Comparison of ENCODE assay signal across 8 mouse cellular contexts in the genomic region with DNA sequence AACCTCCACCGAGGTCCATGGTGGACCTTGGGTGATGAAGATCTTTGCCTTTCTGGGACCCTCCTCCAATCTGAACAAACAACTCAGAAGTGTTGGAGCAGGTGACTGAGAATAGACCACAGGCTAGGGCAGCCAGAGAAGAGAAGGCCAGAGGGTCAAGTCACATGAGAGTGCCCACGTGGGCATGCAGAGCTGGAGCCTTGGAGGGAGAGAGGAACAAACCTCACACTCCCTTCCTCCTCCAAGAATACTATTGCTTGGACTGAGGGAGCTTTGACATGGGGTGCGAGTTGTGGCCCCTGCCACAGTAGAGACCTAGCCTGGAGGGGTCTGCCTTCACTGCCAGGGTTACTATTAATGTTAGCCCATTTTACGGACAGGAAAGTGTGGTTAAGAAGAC. TPM values are rescaled to one million over a fixed set of nuclear protein-coding genes. Genes with fewer than 3 reads are reported as not detected.
DNase-seq lines count a peak whose midpoint lies in the region; ATAC-seq and TF ChIP-seq lines count a peak whose summit lies in the region.
"Had no signal": no experiment of that assay in that cellular context is flagged by ENCODE, and none has a peak within 500 bp of the region (broad histone marks: within the 10 kb centered on the region; RNA-seq: fewer than 3 reads in every experiment).

No protein-coding gene starts in this region.

- DNase-seq in ES-CJ7 (ENCODE audit: low read depth, low spot score) (peak; percentile 31), ZHBTc4 (ENCODE audit: low read depth, low spot score) (peak; percentile 60)
- DNase-seq in kidney, postnatal 0 days (ENCODE audit: low spot score) = no peak
- no peak for DNase-seq in layer of hippocampus, adult 2 months (ENCODE audit: low spot score in 2 of 2)
- no peak for DNase-seq in gastrocnemius, adult 18-20 months (ENCODE audit: low spot score)

- H3K27me3 ChIP-seq in hindbrain, embryonic 12.5 days = no peaks in the 10 kb centered on the region
- no peaks in the 10 kb centered on the region for H3K27me3 ChIP-seq in hindbrain, embryonic 13.5 days
- no peaks in the 10 kb centered on the region for H3K27me3 ChIP-seq in kidney, postnatal 0 days (ENCODE audit: insufficient read depth, low read length)

- no peaks in the 10 kb centered on the region for H3K36me3 ChIP-seq in hindbrain, embryonic 12.5 days
- H3K36me3 ChIP-seq in hindbrain, embryonic 13.5 days = no peaks in the 10 kb centered on the region
- H3K36me3 ChIP-seq in kidney, postnatal 0 days (ENCODE audit: insufficient read depth, low read length) = no peaks in the 10 kb centered on the region

- H3K4me1 ChIP-seq in hindbrain, embryonic 12.5 days = peaks cover 13% of the 10 kb centered on the region
- peaks cover 13% of the 10 kb centered on the region for H3K4me1 ChIP-seq in hindbrain, embryonic 13.5 days (replicated peaks)
- H3K4me1 ChIP-seq in kidney, postnatal 0 days (replicated peaks; ENCODE audit: insufficient read depth, low read length) = peaks cover 11% of the 10 kb centered on the region; the same call in 1 of the 2 replicates

- H3K4me3 ChIP-seq in hindbrain, embryonic 12.5 days = no peak overlapping the region
- no peak overlapping the region for H3K4me3 ChIP-seq in hindbrain, embryonic 13.5 days
- no peak overlapping the region for H3K4me3 ChIP-seq in kidney, postnatal 0 days (replicated peaks; ENCODE audit: low read depth, low read length)
- H3K4me3 ChIP-seq in layer of hippocampus, adult 2 months = no peak overlapping the region

- no peaks in the 10 kb centered on the region for H3K9me3 ChIP-seq in hindbrain, embryonic 12.5 days (replicated peaks)
- no peaks in the 10 kb centered on the region for H3K9me3 ChIP-seq in hindbrain, embryonic 13.5 days
- no peaks in the 10 kb centered on the region for H3K9me3 ChIP-seq in kidney, postnatal 0 days (replicated peaks; ENCODE audit: low read length)

- ATAC-seq in hindbrain, embryonic 12.5 days (ENCODE audit: low FRiP score) = no peak; the same call in 1 of the 2 replicates
- no peak for ATAC-seq in hindbrain, embryonic 13.5 days (ENCODE audit: low FRiP score)
- ATAC-seq in kidney, postnatal 0 days (replicated peaks; ENCODE audit: low FRiP score, low read depth) = peak; percentile 41

- no peak overlapping the region for H3K4me2 ChIP-seq in hindbrain, embryonic 12.5 days (replicated peaks)
- no peak overlapping the region for H3K4me2 ChIP-seq in hindbrain, embryonic 13.5 days
- no peak overlapping the region for H3K4me2 ChIP-seq in kidney, postnatal 0 days (ENCODE audit: low read length)

- 57% methylated on average over 4 of the region's 4 CpGs for WGBS in hindbrain, embryonic 12.5 days
- WGBS in hindbrain, embryonic 13.5 days = 58% methylated on average over 4 of the region's 4 CpGs
- WGBS in kidney, postnatal 0 days = 38% methylated on average over 4 of the region's 4 CpGs

- peak overlapping the region; percentile 52; the same call in 1 of the 2 replicates for H3K27ac ChIP-seq in hindbrain, embryonic 12.5 days
- H3K27ac ChIP-seq in hindbrain, embryonic 13.5 days = no peak overlapping the region
- H3K27ac ChIP-seq in kidney, postnatal 0 days = peak overlapping the region; percentile 67; the same call in 1 of the 2 replicates
- H3K27ac ChIP-seq in layer of hippocampus, adult 2 months = no peak overlapping the region
- H3K27ac ChIP-seq: macrophage had no signal

- TF ChIP-seq CTCF in kidney, postnatal 0 days (IDR thresholded peaks at IDR 0.05; ENCODE audit: low read depth) = no peak
- TF ChIP-seq CTCF in layer of hippocampus, adult 2 months (conservative IDR thresholded peaks at IDR 0.05) = no peak

- H3K9ac ChIP-seq in hindbrain, embryonic 12.5 days = no peak overlapping the region
- no peak overlapping the region for H3K9ac ChIP-seq in hindbrain, embryonic 13.5 days
- 0 out of 2 replicates have a peak overlapping the region, but pooled peaks have one; percentile 18 for H3K9ac ChIP-seq in kidney, postnatal 0 days (ENCODE audit: low read depth, low read length)

RNA-seq across cellular contexts. Expression of gene Gfpt2, which starts 30.0 kb away (rescaled TPM):
- 20.2 and 22.5 TPM in 2 replicates for polyA plus RNA-seq in hindbrain, embryonic 12.5 days (2016; fragmentation: Nextera tagmentation; extraction: Ambion mirVana)
- 5.3 and 5.5 TPM in 2 replicates for polyA plus RNA-seq in hindbrain, embryonic 13.5 days (2015; fragmentation: Nextera tagmentation; extraction: Ambion mirVana)
- polyA plus RNA-seq in kidney, postnatal 0 days (2015; fragmentation: Nextera tagmentation; extraction: Ambion mirVana) = 7.3 and 8.6 TPM in 2 replicates
- total RNA-seq in layer of hippocampus, adult 2 months (2021) = 1 to 10 TPM; 5.0 TPM
- 10 to 100 TPM in 1 of 2 experiments, 1 to 10 TPM in 1; 4.6 to 11.7 TPM for total RNA-seq in gastrocnemius, adult 18-20 months (2021)
- polyA plus RNA-seq: macrophage had no signal

RNA-seq across cellular contexts. Expression of gene Cnot6, which starts 51.5 kb away (rescaled TPM):
- 92.2 and 93.1 TPM in 2 replicates for polyA plus RNA-seq in hindbrain, embryonic 12.5 days (2016; fragmentation: Nextera tagmentation; extraction: Ambion mirVana)
- polyA plus RNA-seq in hindbrain, embryonic 13.5 days (2015; fragmentation: Nextera tagmentation; extraction: Ambion mirVana) = 57.1 and 57.4 TPM in 2 replicates
- 54.4 and 55.0 TPM in 2 replicates for polyA plus RNA-seq in kidney, postnatal 0 days (2015; fragmentation: Nextera tagmentation; extraction: Ambion mirVana)
- total RNA-seq in layer of hippocampus, adult 2 months (2021) = 10 to 100 TPM; 43.6 to 46.4 TPM
- 10 to 100 TPM; 10.4 to 10.7 TPM for total RNA-seq in gastrocnemius, adult 18-20 months (2021)

Comparison
In these comparisons a context has a peak if more than half of its experiments do, and no peak if none do; other contexts are left out.
1. H3K27ac ChIP-seq: peak in hindbrain, embryonic 12.5 days (single experiment) and kidney, postnatal 0 days (single experiment); none in hindbrain, embryonic 13.5 days (single experiment) and layer of hippocampus, adult 2 months (single experiment).
2. DNase-seq: peak in ES-CJ7 (single experiment) and ZHBTc4 (single experiment); none in kidney, postnatal 0 days (single experiment), layer of hippocampus, adult 2 months (0 of 2) and gastrocnemius, adult 18-20 months (single experiment).